Mouse (Mus musculus): Measurements from ENCODE around the gene Kras. TPM values are rescaled to one million over a fixed set of nuclear protein-coding genes. Genes with fewer than 3 reads are reported as not detected.

Gene Kras
- polyA plus RNA-seq, 1 experiment from 2014 or later: 67.6 TPM

DNA sequence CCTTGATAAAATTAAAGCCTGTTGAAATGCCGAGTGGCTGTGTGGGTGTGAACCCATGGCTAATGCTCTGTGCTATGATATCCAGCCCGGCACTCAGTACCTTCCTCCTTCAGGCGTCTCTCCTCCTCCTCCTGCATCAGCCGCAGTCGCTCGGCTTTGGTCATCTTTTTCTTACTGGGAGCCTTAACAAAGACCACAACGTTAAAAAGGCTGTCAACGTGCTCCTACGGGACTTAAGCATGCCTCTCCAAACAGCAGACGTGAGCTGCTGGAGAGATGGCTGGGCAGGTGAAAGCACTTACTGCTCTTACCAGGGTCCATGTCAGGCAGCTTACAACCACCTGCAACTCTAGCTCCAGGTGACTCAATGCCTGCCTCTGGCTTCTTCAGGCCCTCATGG is 44.9 kb downstream of the Kras start:
- no peak overlapping the region for H3K4me3 ChIP-seq (replicated peaks)
- ATAC-seq: no peak
- H3K27me3 ChIP-seq (replicated peaks): no peaks in the 10 kb centered on the region
- no peaks in the 10 kb centered on the region for H3K9me3 ChIP-seq
- H3K4me1 ChIP-seq (replicated peaks): no peaks in the 10 kb centered on the region
- H3K36me3 ChIP-seq: no peaks in the 10 kb centered on the region
- no peak overlapping the region for H3K4me2 ChIP-seq (replicated peaks)
- WGBS: 76% methylated on average over 10 of the region's 10 CpGs
- H3K9ac ChIP-seq: no peak overlapping the region
- no peak overlapping the region for H3K27ac ChIP-seq

DNA sequence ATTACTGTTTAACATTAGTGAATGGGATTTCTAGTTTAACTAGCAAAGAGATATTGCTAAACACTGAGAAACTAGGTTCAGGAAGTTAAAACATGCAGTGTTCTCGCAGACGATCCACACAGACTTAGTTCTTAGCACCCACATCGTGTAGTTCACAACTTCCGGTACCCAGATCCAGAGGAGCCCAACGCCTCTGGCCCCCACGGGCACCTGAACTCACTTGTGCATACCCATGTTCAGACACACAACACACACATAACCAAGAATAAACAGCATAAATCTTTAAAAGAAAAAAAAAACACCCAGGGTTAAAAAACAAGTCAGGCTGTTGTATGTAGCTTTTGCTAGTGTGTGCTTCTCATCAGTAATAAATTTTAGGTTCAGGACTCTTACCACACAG is 45.6 kb downstream of the Kras start:
- WGBS: 82% methylated on average over 6 of the region's 6 CpGs
- ATAC-seq: no peak

GRCm38 (mm10) chr6:145202432-145203125 is 47.5 kb downstream of the Kras start:
- Histone ChIP-seq H3K27ac (no peak overlapping the region), H3K36me3 (no peaks in the 10 kb centered on the region), H3K4me2 (replicated peaks) (no peak overlapping the region), H3K4me1 (replicated peaks) (no peaks in the 10 kb centered on the region), H3K9ac (no peak overlapping the region), H3K9me3 (no peaks in the 10 kb centered on the region), H3K27me3 (replicated peaks) (no peaks in the 10 kb centered on the region), H3K4me3 (replicated peaks) (no peak overlapping the region)
- WGBS: 75% methylated on average over 13 of the region's 13 CpGs
- no peak for ATAC-seq

More for the DNA sequence above, 45.6 kb downstream of the Kras start:
- Histone ChIP-seq H3K9me3 (no peaks in the 10 kb centered on the region), H3K36me3 (no peaks in the 10 kb centered on the region), H3K4me3 (replicated peaks) (no peak overlapping the region), H3K4me1 (replicated peaks) (no peaks in the 10 kb centered on the region), H3K9ac (no peak overlapping the region), H3K27ac (no peak overlapping the region), H3K4me2 (replicated peaks) (no peak overlapping the region), H3K27me3 (replicated peaks) (no peaks in the 10 kb centered on the region)

- no peak overlapping the region for H3K9ac ChIP-seq
- no peaks in the 10 kb centered on the region for H3K27me3 ChIP-seq (replicated peaks)
- no peaks in the 10 kb centered on the region for H3K9me3 ChIP-seq
- no peaks in the 10 kb centered on the region for H3K4me1 ChIP-seq (replicated peaks)
- H3K27ac ChIP-seq: no peak overlapping the region
- no peak for ATAC-seq
- no peak overlapping the region for H3K4me3 ChIP-seq (replicated peaks)
- WGBS: 89% methylated on average over 8 of the region's 8 CpGs
- H3K4me2 ChIP-seq (replicated peaks): no peak overlapping the region
- no peaks in the 10 kb centered on the region for H3K36me3 ChIP-seq
These were observed 51.9 kb downstream of the Kras start for GRCm38 (mm10) chr6:145197949-145198686.

DNA sequence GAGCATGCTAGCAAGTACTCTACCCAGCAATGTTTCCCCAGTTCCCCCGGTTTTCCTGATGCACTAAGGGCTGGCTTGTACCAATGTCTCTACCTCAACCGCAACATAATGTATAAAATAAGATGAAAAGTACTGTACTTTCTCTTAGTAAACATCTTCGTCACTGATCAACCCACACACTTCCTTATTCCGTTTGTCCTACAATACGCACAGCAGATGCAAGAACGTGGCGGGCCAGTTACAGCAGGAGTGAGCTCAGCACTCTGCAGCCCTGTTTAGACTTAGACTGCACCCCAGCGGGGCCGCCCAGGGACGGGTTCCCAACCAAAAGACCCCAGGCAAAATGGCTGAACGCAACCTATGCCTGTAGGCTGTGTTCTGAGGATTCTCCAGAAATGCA is 56.6 kb downstream of the Kras start:
- no peak overlapping the region for H3K27ac ChIP-seq
- ATAC-seq: no peak
- H3K4me3 ChIP-seq (replicated peaks): no peak overlapping the region
- no peaks in the 10 kb centered on the region for H3K4me1 ChIP-seq (replicated peaks)
- no peaks in the 10 kb centered on the region for H3K9me3 ChIP-seq
- no peaks in the 10 kb centered on the region for H3K27me3 ChIP-seq (replicated peaks)
- H3K4me2 ChIP-seq (replicated peaks): no peak overlapping the region
- H3K9ac ChIP-seq: no peak overlapping the region
- WGBS: 61% methylated on average over 11 of the region's 11 CpGs
- no peaks in the 10 kb centered on the region for H3K36me3 ChIP-seq

DNA sequence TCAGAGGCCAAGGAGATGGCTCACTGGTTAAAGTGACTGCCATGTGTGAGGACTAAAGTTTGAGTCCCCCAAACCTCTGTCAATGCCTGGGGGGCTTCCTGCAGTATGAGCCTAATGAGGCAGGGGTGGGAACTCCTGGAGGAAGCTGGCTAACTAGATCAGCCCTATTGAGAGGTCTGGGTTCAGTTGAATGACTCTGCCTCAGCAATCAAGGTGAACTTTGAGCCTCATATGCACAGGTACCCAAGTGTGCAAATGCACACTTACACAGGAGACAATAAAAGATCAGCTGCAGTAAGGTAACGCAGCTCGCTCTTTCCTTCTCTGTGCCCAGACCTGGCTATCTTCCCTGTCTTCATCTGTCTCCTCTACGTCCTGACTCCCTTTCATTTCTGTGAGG is 57.0 kb downstream of the Kras start:
- Histone ChIP-seq H3K4me3 (replicated peaks) (no peak overlapping the region), H3K9ac (no peak overlapping the region), H3K27ac (no peak overlapping the region), H3K9me3 (no peaks in the 10 kb centered on the region), H3K4me2 (replicated peaks) (no peak overlapping the region), H3K36me3 (no peaks in the 10 kb centered on the region), H3K4me1 (replicated peaks) (no peaks in the 10 kb centered on the region), H3K27me3 (replicated peaks) (no peaks in the 10 kb centered on the region)
- ATAC-seq: peak; percentile 47; the same call in 1 of the 2 replicates
- 75% methylated on average over 3 of the region's 3 CpGs for WGBS

DNA sequence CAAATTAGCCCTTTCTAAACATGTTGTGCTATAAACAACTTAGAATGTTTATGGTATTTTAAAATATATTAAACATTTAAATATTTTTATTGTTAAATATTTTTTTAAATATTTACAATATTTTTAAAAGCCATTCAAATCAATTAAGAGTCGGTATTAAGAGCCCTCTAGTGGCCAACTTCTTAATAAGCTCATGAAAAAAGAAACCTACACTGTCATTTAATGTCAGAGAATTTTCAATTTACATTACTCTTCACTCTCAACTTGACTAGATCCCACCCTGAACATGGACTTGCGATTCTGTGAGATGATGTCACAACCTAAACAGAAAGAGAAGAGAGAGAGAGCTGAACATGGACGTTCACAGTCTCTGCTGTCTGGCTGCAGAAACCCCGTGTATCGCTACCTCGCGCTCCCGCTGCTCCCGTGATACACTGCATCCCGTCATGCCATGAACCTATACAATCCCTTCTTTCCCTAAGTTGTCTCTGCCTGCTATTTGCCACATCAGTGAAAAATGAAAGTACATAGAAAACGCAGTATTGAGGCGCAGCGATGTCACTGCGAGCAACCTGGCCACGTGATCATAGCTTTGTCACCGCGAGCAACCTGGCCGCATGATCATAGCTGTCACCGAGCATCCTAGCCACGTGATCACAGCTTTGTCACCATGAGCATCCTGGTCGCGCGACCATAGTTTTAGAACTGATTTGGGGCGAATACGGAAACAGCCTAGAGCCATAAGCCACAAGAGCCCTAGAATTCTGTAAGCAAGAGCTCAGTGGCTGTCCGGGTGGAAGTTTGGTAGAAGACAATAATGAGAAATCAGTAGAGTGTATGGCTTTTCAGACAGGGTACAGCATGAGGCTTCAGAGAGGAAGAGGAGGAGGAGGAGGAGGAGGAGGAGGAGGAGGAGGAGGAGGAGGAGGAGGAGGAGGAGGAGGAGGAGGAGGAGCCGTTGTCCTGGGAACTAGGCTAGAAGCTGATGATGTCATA is 62.6 kb downstream of the Kras start:
- Histone ChIP-seq H3K27ac (no peak overlapping the region), H3K4me1 (replicated peaks) (no peaks in the 10 kb centered on the region), H3K9me3 (no peaks in the 10 kb centered on the region), H3K27me3 (replicated peaks) (no peaks in the 10 kb centered on the region), H3K4me3 (replicated peaks) (peak overlapping the region; percentile 29), H3K4me2 (replicated peaks) (peak overlapping the region; percentile 48), H3K36me3 (no peaks in the 10 kb centered on the region), H3K9ac (no peak overlapping the region)
- peak; percentile 61 for ATAC-seq
- 59% methylated on average over 27 of the region's 27 CpGs for WGBS

DNA sequence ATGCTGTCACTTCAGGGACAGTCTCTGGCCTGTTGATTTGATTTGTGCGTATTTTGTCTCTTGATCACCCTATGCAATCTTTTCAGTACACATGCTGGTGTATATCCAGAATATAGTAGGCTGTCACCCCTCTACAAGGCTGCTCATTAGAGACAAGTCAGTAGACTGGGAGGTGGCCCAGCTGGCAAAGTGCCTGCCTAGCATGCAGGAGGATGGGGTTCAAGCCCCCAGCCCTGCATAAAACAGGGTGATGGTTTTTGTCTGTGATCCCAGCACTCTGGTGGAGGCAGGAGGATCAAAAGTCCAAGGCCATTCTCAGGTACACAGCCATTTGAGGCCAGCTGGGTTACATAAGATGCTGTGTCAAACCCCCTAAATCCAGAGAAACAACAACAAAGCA is 63.9 kb downstream of the Kras start:
- H3K4me1 ChIP-seq (replicated peaks): no peaks in the 10 kb centered on the region
- H3K4me3 ChIP-seq (replicated peaks): no peak overlapping the region
- H3K9me3 ChIP-seq: no peaks in the 10 kb centered on the region
- no peaks in the 10 kb centered on the region for H3K36me3 ChIP-seq
- 78% methylated on average over 1 of the region's 1 CpGs for whole genome bisulfite sequencing
- H3K27ac ChIP-seq: no peak overlapping the region
- no peak overlapping the region for H3K9ac ChIP-seq
- no peaks in the 10 kb centered on the region for H3K27me3 ChIP-seq (replicated peaks)
- no peak for ATAC-seq
- H3K4me2 ChIP-seq (replicated peaks): no peak overlapping the region

DNA sequence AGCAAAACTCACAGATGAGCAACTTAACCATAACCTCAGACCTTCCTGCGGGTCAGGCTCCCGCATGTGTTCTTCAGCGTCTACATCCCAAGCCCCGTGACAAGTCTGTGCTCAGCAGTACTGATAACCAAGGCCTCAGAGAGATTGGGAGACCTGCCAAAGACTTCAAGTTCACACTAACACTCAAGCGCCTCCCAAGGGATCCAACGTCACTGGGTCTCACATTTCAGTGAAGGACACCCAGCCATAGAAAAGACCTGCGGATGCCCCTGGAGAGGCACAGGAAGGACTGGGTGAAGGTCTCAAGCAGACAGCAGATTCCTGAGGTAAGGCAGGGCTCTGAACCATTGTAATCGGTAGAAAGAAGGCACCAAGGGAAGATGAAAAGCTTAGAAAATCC is 68.0 kb downstream of the Kras start:
- Histone ChIP-seq H3K27me3 (replicated peaks) (no peaks in the 10 kb centered on the region), H3K4me2 (replicated peaks) (no peak overlapping the region), H3K4me1 (replicated peaks) (no peaks in the 10 kb centered on the region), H3K36me3 (no peaks in the 10 kb centered on the region), H3K4me3 (replicated peaks) (no peak overlapping the region), H3K9ac (no peak overlapping the region), H3K27ac (no peak overlapping the region), H3K9me3 (no peaks in the 10 kb centered on the region)
- 66% methylated on average over 8 of the region's 8 CpGs for WGBS
- ATAC-seq: no peak

DNA sequence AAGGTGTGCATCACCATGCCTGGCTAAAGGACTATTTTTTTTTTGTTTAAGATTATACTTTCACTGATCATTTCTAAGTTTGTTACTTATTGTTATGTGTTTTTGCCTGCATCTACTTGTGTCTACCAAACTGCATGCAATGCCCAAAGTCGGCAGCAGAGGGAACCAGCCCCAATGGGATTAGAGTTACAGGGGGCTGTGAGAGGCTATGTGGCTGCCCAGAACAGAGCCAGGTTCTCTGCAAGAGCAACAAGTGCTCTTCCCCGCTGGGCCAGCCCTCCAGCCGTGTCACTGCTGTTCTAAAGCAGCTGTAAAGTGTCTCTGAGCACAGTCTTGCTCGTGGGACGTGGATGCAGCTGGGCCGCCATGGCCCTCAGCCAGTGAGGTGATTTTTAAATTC is 70.4 kb downstream of the Kras start:
- no peaks in the 10 kb centered on the region for H3K36me3 ChIP-seq
- no peak overlapping the region for H3K4me2 ChIP-seq (replicated peaks)
- H3K4me1 ChIP-seq (replicated peaks): peaks cover 9% of the 10 kb centered on the region
- no peak for ATAC-seq
- no peaks in the 10 kb centered on the region; the same call in 1 of the 2 replicates for H3K27me3 ChIP-seq (replicated peaks)
- no peak overlapping the region for H3K27ac ChIP-seq
- WGBS: 45% methylated on average over 6 of the region's 6 CpGs
- no peak overlapping the region for H3K9ac ChIP-seq
- H3K4me3 ChIP-seq (replicated peaks): no peak overlapping the region
- H3K9me3 ChIP-seq: no peaks in the 10 kb centered on the region

GRCm38 (mm10) chr6:145176474-145176873 is 73.6 kb downstream of the Kras start:
- Histone ChIP-seq H3K4me1 (replicated peaks) (peaks cover 24% of the 10 kb centered on the region), H3K4me3 (replicated peaks) (no peak overlapping the region), H3K27me3 (replicated peaks) (no peaks in the 10 kb centered on the region; the same call in 1 of the 2 replicates), H3K4me2 (replicated peaks) (no peak overlapping the region), H3K36me3 (no peaks in the 10 kb centered on the region), H3K9me3 (no peaks in the 10 kb centered on the region), H3K9ac (no peak overlapping the region), H3K27ac (no peak overlapping the region)
- 59% methylated on average over 10 of the region's 10 CpGs for WGBS
- ATAC-seq: no peak

DNA sequence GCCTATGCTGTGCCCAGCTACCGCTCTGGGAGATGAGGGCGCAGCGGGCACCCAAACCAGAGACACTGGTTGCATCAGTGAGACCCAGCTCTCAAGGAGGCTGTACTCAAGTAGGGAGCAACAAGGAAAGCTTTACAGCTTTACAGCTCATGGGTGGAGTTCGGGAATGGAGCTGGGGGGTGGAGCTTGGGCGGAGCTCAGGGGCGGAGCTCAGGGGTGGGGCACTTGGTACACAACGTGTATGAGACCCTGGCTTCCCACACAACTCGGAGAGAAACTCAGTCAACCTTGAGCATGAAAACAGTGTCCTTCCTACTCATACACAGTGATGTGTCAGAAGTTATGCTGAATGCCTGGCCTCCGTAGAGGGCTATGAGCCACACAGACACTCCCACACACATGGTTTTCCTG is 74.5 kb downstream of the Kras start:
- Histone ChIP-seq H3K4me3 (replicated peaks) (0 out of 2 replicates have a peak overlapping the region, but pooled peaks have one; percentile 5), H3K36me3 (no peaks in the 10 kb centered on the region), H3K27ac (no peak overlapping the region), H3K27me3 (replicated peaks) (no peaks in the 10 kb centered on the region; the same call in 1 of the 2 replicates), H3K9ac (no peak overlapping the region), H3K9me3 (no peaks in the 10 kb centered on the region), H3K4me2 (replicated peaks) (peak overlapping the region; percentile 40), H3K4me1 (replicated peaks) (peaks cover 24% of the 10 kb centered on the region)
- ATAC-seq: peak; percentile 73
- WGBS: 35% methylated on average over 9 of the region's 9 CpGs
